Mouse (Mus musculus) liver, adult 10 weeks (tissue): ENCODE results near the gene Ssty2. TPM values are rescaled to one million over a fixed set of nuclear protein-coding genes. Genes with fewer than 3 reads are reported as not detected.

Experiments used
- polyA plus RNA-seq: library from polyadenylated mRNA; stranded (reverse); fragments of 350-450 nt; fragmentation: Illumina TruSeq; extraction: RNeasy Lipid Tissue Mini Kit (QIAGEN cat#74804); gene quantifications from one replicate; pipeline ENCODE4 v1.2.3, GENCODE M21; 2014; ENCODE audit warnings: low read depth, low replicate concordance

Gene Ssty2
- not detected for polyA plus RNA-seq

GRCm38 (mm10) chrY:67047972-67048371, at the start of gene Ssty2:
Gene Ssty2, minus strand, starts transcription at chrY:67048072.

